In genomic region chr2:77892573-77892972, GRCm38 (mm10) we compare ENCODE assay signal across 16 mouse cellular contexts.
"Had no signal": no experiment of that assay in that cellular context is flagged by ENCODE, and none has a peak within 500 bp of the region (broad histone marks: within the 10 kb centered on the region; RNA-seq: fewer than 3 reads in every experiment).

No protein-coding gene starts in this region.

- H3K9ac ChIP-seq: neural tube, embryonic 12.5 days; neural tube, embryonic 13.5 days; neural tube, embryonic 15.5 days; stomach, embryonic 15.5 days had no signal

- H3K27ac ChIP-seq: neural tube, embryonic 12.5 days; neural tube, embryonic 13.5 days; neural tube, embryonic 15.5 days; stomach, embryonic 15.5 days had no signal

- H3K9me3 ChIP-seq: neural tube, embryonic 12.5 days; neural tube, embryonic 13.5 days; neural tube, embryonic 15.5 days; stomach, embryonic 15.5 days had no signal

- H3K4me2 ChIP-seq: neural tube, embryonic 12.5 days; neural tube, embryonic 13.5 days; neural tube, embryonic 15.5 days; stomach, embryonic 15.5 days had no signal

- H3K4me3 ChIP-seq: neural tube, embryonic 12.5 days; neural tube, embryonic 13.5 days; neural tube, embryonic 15.5 days; stomach, embryonic 15.5 days had no signal

- DNase-seq: retina, postnatal 1 day; right cerebral cortex, adult 18-20 months; right cerebral cortex, postnatal 14 days; right cerebral cortex, postnatal 25 days; right cerebral cortex, postnatal 4 days; spleen, adult 18-20 months; thymus, adult 18-20 months; thymus, adult 2 months; thymus, postnatal 14 days; thymus, postnatal 25 days; thymus, postnatal 36 days; thymus, postnatal 4 days had no signal

- H3K27me3 ChIP-seq: neural tube, embryonic 12.5 days; neural tube, embryonic 13.5 days; neural tube, embryonic 15.5 days; stomach, embryonic 15.5 days had no signal

- H3K4me1 ChIP-seq: neural tube, embryonic 12.5 days; neural tube, embryonic 13.5 days; neural tube, embryonic 15.5 days; stomach, embryonic 15.5 days had no signal
